Mouse (Mus musculus) urinary bladder, postnatal 25 days (tissue): ENCODE results near the gene Hmgcs1.
"Not testable (repeated sequence)": the region's sequence is repeated elsewhere in the genome, so short reads cannot be mapped to it uniquely, and the experiment has no call there.

ENCODE experiments used
- DNase-seq: peaks from one replicate; pipeline ENCODE4 v3.0.0; 2022; ENCODE audit warnings: low spot score

Gene Hmgcs1

GRCm38 (mm10) chr13:119690039-119690728 is at the start of gene Hmgcs1:
TSS of gene Hmgcs1 (plus strand) at chr13:119690379.
- peak; percentile 95 for DNase-seq

- DNase-seq = peak; percentile 10
These were observed 49.7 kb upstream of the Hmgcs1 start for GRCm38 (mm10) chr13:119640504-119640903.

GRCm38 (mm10) chr13:119641145-119641544 is 49.0 kb upstream of the Hmgcs1 start:
- DNase-seq = no peak

- DNase-seq = no peak
These were observed 45.4 kb upstream of the Hmgcs1 start for GRCm38 (mm10) chr13:119644769-119645168.

GRCm38 (mm10) chr13:119646511-119646910 is 43.7 kb upstream of the Hmgcs1 start:
- no peak for DNase-seq

- no peak for DNase-seq
These were observed 41.1 kb upstream of the Hmgcs1 start for GRCm38 (mm10) chr13:119648891-119649698.

- DNase-seq = no peak
These were observed 40.5 kb upstream of the Hmgcs1 start for GRCm38 (mm10) chr13:119649699-119650046.

- DNase-seq = no peak
These were observed 35.4 kb upstream of the Hmgcs1 start for GRCm38 (mm10) chr13:119654734-119655133.

- no peak for DNase-seq
These were observed 33.9 kb upstream of the Hmgcs1 start for GRCm38 (mm10) chr13:119656246-119656645.

- no peak for DNase-seq
These were observed 33.2 kb upstream of the Hmgcs1 start for GRCm38 (mm10) chr13:119656846-119657416.

- not testable (repeated sequence) for DNase-seq
These were observed 28.8 kb upstream of the Hmgcs1 start for GRCm38 (mm10) chr13:119661420-119661819.

GRCm38 (mm10) chr13:119678794-119679193 is 11.4 kb upstream of the Hmgcs1 start:
- no peak for DNase-seq

- DNase-seq = no peak
These were observed 10.5 kb upstream of the Hmgcs1 start for GRCm38 (mm10) chr13:119679721-119680120.

GRCm38 (mm10) chr13:119681161-119681560 is 9.0 kb upstream of the Hmgcs1 start:
- DNase-seq = no peak

- no peak for DNase-seq
These were observed 5.6 kb upstream of the Hmgcs1 start for GRCm38 (mm10) chr13:119684416-119685177.

GRCm38 (mm10) chr13:119689709-119690038 is 505 bp upstream of the Hmgcs1 start:
- DNase-seq = no peak

- DNase-seq = no peak
These were observed 869 bp downstream of the Hmgcs1 start for GRCm38 (mm10) chr13:119690876-119691620.

- not testable (repeated sequence) for DNase-seq
These were observed 1.8 kb downstream of the Hmgcs1 start for GRCm38 (mm10) chr13:119691958-119692357.

GRCm38 (mm10) chr13:119695676-119696075 is 5.5 kb downstream of the Hmgcs1 start:
- DNase-seq = no peak

GRCm38 (mm10) chr13:119696496-119696895 is 6.3 kb downstream of the Hmgcs1 start:
- DNase-seq = no peak

GRCm38 (mm10) chr13:119698436-119698835 is 8.3 kb downstream of the Hmgcs1 start:
- no peak for DNase-seq

GRCm38 (mm10) chr13:119704280-119704679 is 14.1 kb downstream of the Hmgcs1 start:
- DNase-seq = no peak
